Mouse (Mus musculus): ENCODE data around the gene Kcnip4. TPM values are rescaled to one million over a fixed set of nuclear protein-coding genes. Genes with fewer than 3 reads are reported as not detected.

The Kcnip4 gene
- total and polyA plus RNA-seq, 3 experiments, result 0.19 TPM; not detected in 2

DNA sequence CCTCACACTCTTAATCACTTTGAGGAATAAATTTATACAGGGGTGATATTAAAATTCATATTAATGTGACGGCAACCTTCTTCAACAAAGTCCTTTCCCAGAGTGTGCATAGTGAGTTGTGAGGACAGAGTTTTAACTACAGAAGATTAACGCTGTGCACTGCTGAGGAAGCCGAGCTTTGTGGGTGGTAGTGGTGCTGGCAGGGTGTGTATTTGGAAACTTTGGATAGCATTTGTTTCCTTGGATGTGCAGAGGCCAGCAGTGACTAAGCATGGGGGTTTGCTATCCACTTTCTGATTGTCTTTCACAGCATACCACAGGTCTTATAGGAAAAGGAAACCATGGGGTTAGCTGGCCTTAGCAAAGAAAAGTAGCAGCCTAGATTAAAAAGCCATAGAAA, 267.9 kb downstream of the Kcnip4 start:
- no peak overlapping the region for H3K9ac ChIP-seq (ENCODE audit: control insufficient read depth, low read depth, low read length, poor library complexity, severe bottlenecking)
- no peaks in the 10 kb centered on the region for H3K79me2 ChIP-seq (ENCODE audit: control insufficient read depth, insufficient read depth, low read length, poor library complexity)
- no peaks in the 10 kb centered on the region for H3K9me3 ChIP-seq (replicated peaks; ENCODE audit: insufficient read depth, low read length)
- DNase-seq (ENCODE audit: low read depth, low spot score), result no peak
- no peaks in the 10 kb centered on the region for H3K27me3 ChIP-seq (ENCODE audit: control insufficient read depth in 1 of 2, insufficient read depth in 2 of 2, low read length in 2 of 2)
- H3K4me1 ChIP-seq (ENCODE audit: control insufficient read depth in 1 of 2, insufficient read depth in 2 of 2, low read length in 2 of 2), result no peaks in the 10 kb centered on the region
- no peaks in the 10 kb centered on the region for H3K36me3 ChIP-seq (ENCODE audit: control insufficient read depth in 1 of 2, insufficient read depth in 2 of 2, low read length in 2 of 2)
- no peak overlapping the region for H3K27ac ChIP-seq (ENCODE audit: control insufficient read depth, low read depth, low read length)
- TF ChIP-seq SMC3 (IDR thresholded peaks at IDR 0.05; ENCODE audit: low read depth, low read length), result no peak
- no peak for TF ChIP-seq EP300 (IDR thresholded peaks at IDR 0.05; ENCODE audit: low read depth in 1 of 2, low read length in 2 of 2)
- no peak for TF ChIP-seq JUND (IDR thresholded peaks at IDR 0.05; ENCODE audit: low read depth, low read length)
- TF ChIP-seq USF2 (IDR thresholded peaks at IDR 0.05; ENCODE audit: borderline replicate concordance in 1 of 2, insufficient read depth in 1 of 2, low read depth in 1 of 2, low read length in 2 of 2), result no peak
- TF ChIP-seq MEF2A (IDR thresholded peaks at IDR 0.05; ENCODE audit: extremely low read depth, insufficient replicate concordance, low read depth, low read length, poor library complexity, severe bottlenecking), result no peak
- TF ChIP-seq ZKSCAN1 (IDR thresholded peaks at IDR 0.05; ENCODE audit: low read depth, low read length), result no peak
- TF ChIP-seq CTCF (IDR thresholded peaks at IDR 0.05 in 2 of 3, conservative IDR thresholded peaks at IDR 0.05 in 1 of 3; ENCODE audit: control insufficient read depth in 1 of 3, insufficient read depth in 1 of 3, low read depth in 2 of 3, low read length in 3 of 3, poor library complexity in 1 of 3, severe bottlenecking in 1 of 3), result no peak
- TF ChIP-seq TCF12 (IDR thresholded peaks at IDR 0.05; ENCODE audit: low read depth, low read length), result no peak
- TF ChIP-seq MYB (IDR thresholded peaks at IDR 0.05; ENCODE audit: low read depth, low read length), result no peak
- TF ChIP-seq RCOR1 (IDR thresholded peaks at IDR 0.05; ENCODE audit: low read depth, low read length), result no peak
- no peak for TF ChIP-seq MXI1 (IDR thresholded peaks at IDR 0.05; ENCODE audit: low read depth, low read length)
- no peak for TF ChIP-seq USF1 (IDR thresholded peaks at IDR 0.05; ENCODE audit: low read depth, low read length)
- H3K4me3 ChIP-seq (ENCODE audit: control insufficient read depth in 1 of 2, insufficient read depth in 1 of 2, low read depth in 2 of 2, low read length in 2 of 2), result no peak overlapping the region

DNA sequence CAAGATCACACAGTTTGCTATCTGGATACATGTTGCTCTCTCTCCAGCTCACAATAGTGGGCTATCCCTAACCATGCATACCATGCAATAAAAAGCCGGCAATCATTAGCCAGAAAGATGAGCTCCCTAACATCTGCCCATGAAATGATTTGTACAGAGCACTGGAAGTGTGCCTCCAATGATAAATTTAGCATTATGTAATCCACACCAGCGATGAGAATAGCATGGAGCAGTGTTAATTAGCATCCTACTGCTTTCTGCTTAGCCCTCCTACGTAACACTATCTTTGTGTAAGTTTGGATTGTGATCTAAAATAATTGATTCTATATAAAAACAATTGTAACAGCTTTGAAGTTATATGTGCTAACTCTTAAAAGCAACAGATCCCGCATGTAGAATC, 268.7 kb downstream of the Kcnip4 start:
- no peaks in the 10 kb centered on the region for H3K4me1 ChIP-seq (ENCODE audit: control insufficient read depth in 1 of 2, insufficient read depth in 2 of 2, low read length in 2 of 2)
- no peak overlapping the region for H3K4me3 ChIP-seq (ENCODE audit: control insufficient read depth in 1 of 2, insufficient read depth in 1 of 2, low read depth in 2 of 2, low read length in 2 of 2)
- H3K27ac ChIP-seq (ENCODE audit: control insufficient read depth, low read depth, low read length), result no peak overlapping the region
- no peaks in the 10 kb centered on the region for H3K27me3 ChIP-seq (ENCODE audit: control insufficient read depth in 1 of 2, insufficient read depth in 2 of 2, low read length in 2 of 2)
- no peaks in the 10 kb centered on the region for H3K79me2 ChIP-seq (ENCODE audit: control insufficient read depth, insufficient read depth, low read length, poor library complexity)
- no peaks in the 10 kb centered on the region for H3K9me3 ChIP-seq (replicated peaks; ENCODE audit: insufficient read depth, low read length)
- H3K9ac ChIP-seq (ENCODE audit: control insufficient read depth, low read depth, low read length, poor library complexity, severe bottlenecking), result no peak overlapping the region
- TF ChIP-seq MAFK (IDR thresholded peaks at IDR 0.05; ENCODE audit: borderline replicate concordance, low read depth, low read length) (no peak), POLR2AphosphoS5 (IDR thresholded peaks at IDR 0.05; ENCODE audit: borderline replicate concordance, low read depth, low read length) (no peak), ZNF384 (IDR thresholded peaks at IDR 0.05; ENCODE audit: low read depth, low read length) (no peak), ETS1 (IDR thresholded peaks at IDR 0.05; ENCODE audit: low read depth, low read length) (no peak), MYB (IDR thresholded peaks at IDR 0.05; ENCODE audit: low read depth, low read length) (no peak), GATA1 (IDR thresholded peaks at IDR 0.05; ENCODE audit: low read depth, low read length) (no peak), ZKSCAN1 (IDR thresholded peaks at IDR 0.05; ENCODE audit: low read depth, low read length) (no peak), MXI1 (IDR thresholded peaks at IDR 0.05; ENCODE audit: low read depth, low read length) (no peak), TCF12 (IDR thresholded peaks at IDR 0.05; ENCODE audit: low read depth, low read length) (no peak), MEF2A (IDR thresholded peaks at IDR 0.05; ENCODE audit: extremely low read depth, insufficient replicate concordance, low read depth, low read length, poor library complexity, severe bottlenecking) (no peak), TAL1 (IDR thresholded peaks at IDR 0.05; ENCODE audit: low read length) (no peak), SMC3 (IDR thresholded peaks at IDR 0.05; ENCODE audit: low read depth, low read length) (no peak), CHD2 (IDR thresholded peaks at IDR 0.05; ENCODE audit: low read length) (no peak), GABPA (IDR thresholded peaks at IDR 0.05; ENCODE audit: low read depth, low read length) (no peak), USF2 (IDR thresholded peaks at IDR 0.05; ENCODE audit: borderline replicate concordance in 1 of 2, insufficient read depth in 1 of 2, low read depth in 1 of 2, low read length in 2 of 2) (no peak), HCFC1 (IDR thresholded peaks at IDR 0.05; ENCODE audit: low read depth, low read length) (no peak), RCOR1 (IDR thresholded peaks at IDR 0.05; ENCODE audit: low read depth, low read length) (no peak), ZC3H11A (IDR thresholded peaks at IDR 0.05; ENCODE audit: low read depth, low read length) (no peak), ELF1 (IDR thresholded peaks at IDR 0.05; ENCODE audit: low read depth, low read length) (no peak)
- H3K36me3 ChIP-seq (ENCODE audit: control insufficient read depth in 1 of 2, insufficient read depth in 2 of 2, low read length in 2 of 2), result no peaks in the 10 kb centered on the region
- DNase-seq (ENCODE audit: low read depth, low spot score), result no peak

Measured in MEL (cell line).